Mouse (Mus musculus) neural tube, embryonic 14.5 days (tissue): ENCODE results near the gene Nfia. TPM values are rescaled to one million over a fixed set of nuclear protein-coding genes. Genes with fewer than 3 reads are reported as not detected.

Source experiments
- ATAC-seq: fragments of 200-750 bp; cut with Nextera tagmentation; 2 replicates; pipeline ENCODE4 v1.8.0; 2017; ENCODE audit warnings: low read depth, mild to moderate bottlenecking, moderate TSS enrichment, moderate library complexity
- H3K27ac ChIP-seq: fragments of 300-500 bp; sonication (generic); 2 replicates; pipeline ENCODE4 v1.5.1; 2014; ENCODE audit warnings: low read depth, mild to moderate bottlenecking, control low read depth, low read length, moderate library complexity, mixed read lengths
- H3K27me3 ChIP-seq: fragments of 300-500 bp; sonication (generic); 2 replicates; pipeline ENCODE4 v1.6.1; 2014; ENCODE audit warnings: low read length; ENCODE audit not compliant: control insufficient read depth, insufficient read depth
- H3K36me3 ChIP-seq: fragments of 300-500 bp; sonication (generic); 2 replicates; pipeline ENCODE4 v1.6.1; 2014; ENCODE audit warnings: low read length, mixed read lengths; ENCODE audit not compliant: control insufficient read depth, insufficient read depth
- H3K4me1 ChIP-seq: fragments of 300-500 bp; sonication (generic); 2 replicates; pipeline ENCODE4 v1.6.1; 2014; ENCODE audit warnings: low read length; ENCODE audit not compliant: control insufficient read depth, insufficient read depth
- H3K4me2 ChIP-seq: fragments of 300-500 bp; sonication (generic); 2 replicates; pipeline ENCODE4 v1.6.1; 2014; ENCODE audit warnings: mild to moderate bottlenecking, low read depth, low read length, control low read depth
- H3K4me3 ChIP-seq: fragments of 300-500 bp; sonication (generic); 2 replicates; pipeline ENCODE4 v1.5.1; 2014; ENCODE audit warnings: low read depth, low read length, control low read depth, mixed read lengths
- H3K9ac ChIP-seq: fragments of 300-500 bp; sonication (generic); replicated peaks from 2 replicates; pipeline ENCODE4 v1.6.1; 2014; ENCODE audit warnings: low read depth, mild to moderate bottlenecking, control low read depth, low read length, mixed read lengths
- H3K9me3 ChIP-seq: fragments of 300-500 bp; sonication (generic); 2 replicates; pipeline ENCODE4 v1.6.1; 2016; ENCODE audit warnings: low read length; ENCODE audit not compliant: control insufficient read depth
- WGBS: fragments of 180-500 bp; shearing (Covaris S2); extraction: QIAGEN DNeasy Blood & Tissue Kit; methylation state at CpG from one replicate; pipeline ENCODE4 v1.1.7; 2014; 5-methylcytosine and 5-hydroxymethylcytosine counted together
- polyA plus RNA-seq: library from polyadenylated mRNA; unstranded; fragments of >200 nt; fragmentation: Nextera tagmentation; extraction: Ambion mirVana; gene quantifications from 2 replicates; pipeline ENCODE4 v1.2.1, GENCODE M21; 2014

Gene Nfia
- polyA plus RNA-seq, 1 experiment from 2014 or later: 50.0 TPM

DNA sequence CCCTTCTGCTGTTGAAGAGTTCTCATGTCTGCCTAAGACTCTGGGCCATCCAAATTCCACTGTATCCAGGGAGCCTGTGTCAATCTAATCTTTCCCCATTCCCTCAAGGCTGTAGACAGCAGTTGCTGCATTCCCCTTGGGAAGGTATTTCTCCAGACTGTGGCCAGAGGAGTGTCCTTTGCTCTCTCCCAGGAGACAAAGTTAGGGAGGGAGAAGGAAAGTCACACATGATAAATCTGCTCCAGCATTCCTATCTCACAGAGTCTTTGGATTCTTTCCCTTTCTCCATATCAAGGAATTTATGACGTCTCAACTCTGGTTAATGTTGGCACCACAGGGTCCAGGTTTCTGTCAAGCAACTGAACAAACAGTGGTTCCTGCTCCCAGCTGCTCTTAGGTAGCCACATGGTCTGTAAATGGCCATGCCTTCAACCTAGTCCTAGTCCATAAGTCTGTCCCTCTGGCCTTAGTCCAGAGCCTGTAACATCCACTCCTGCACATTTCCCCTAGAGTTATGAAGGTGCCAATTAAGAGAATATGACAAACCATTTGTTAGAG is 370.4 kb downstream of the Nfia start:
- WGBS: 87% methylated on average over 1 of the region's 1 CpGs
- Histone ChIP-seq H3K4me2 (no peak overlapping the region), H3K36me3 (no peaks in the 10 kb centered on the region), H3K27me3 (no peaks in the 10 kb centered on the region), H3K4me1 (no peaks in the 10 kb centered on the region), H3K27ac (no peak overlapping the region), H3K4me3 (no peak overlapping the region), H3K9me3 (no peaks in the 10 kb centered on the region), H3K9ac (no peak overlapping the region)
- ATAC-seq: no peak

- WGBS: 87% methylated on average over 5 of the region's 5 CpGs
- no peak overlapping the region for H3K4me2 ChIP-seq
- H3K27ac ChIP-seq: no peak overlapping the region
- H3K4me3 ChIP-seq: no peak overlapping the region
- no peak overlapping the region for H3K9ac ChIP-seq
- no peaks in the 10 kb centered on the region for H3K27me3 ChIP-seq
- H3K4me1 ChIP-seq: no peaks in the 10 kb centered on the region
- no peak for ATAC-seq
- no peaks in the 10 kb centered on the region for H3K9me3 ChIP-seq
- no peaks in the 10 kb centered on the region for H3K36me3 ChIP-seq
Measured at GRCm38 (mm10) chr4:98150576-98150975, 378.0 kb downstream of the Nfia start.

DNA sequence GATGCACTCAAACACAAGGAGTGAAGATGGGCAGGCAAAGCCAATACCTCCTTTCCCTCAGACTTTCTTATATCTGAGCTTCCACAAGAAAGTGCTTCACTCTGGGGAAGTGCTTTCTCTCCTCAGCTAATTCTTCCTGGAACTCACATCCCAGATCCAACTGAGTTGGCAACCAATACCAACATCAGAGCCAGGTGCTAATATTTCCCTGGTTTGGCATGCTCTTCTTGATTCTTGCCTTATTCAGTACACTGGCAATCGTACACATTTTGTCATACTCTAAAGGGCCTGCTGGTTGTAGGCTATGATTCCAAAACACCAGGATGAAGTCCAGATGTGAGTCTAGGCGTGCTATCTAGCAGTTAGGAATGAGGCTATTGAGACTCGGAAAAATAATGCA is 385.4 kb downstream of the Nfia start:
- no peak overlapping the region for H3K27ac ChIP-seq
- no peaks in the 10 kb centered on the region for H3K4me1 ChIP-seq
- WGBS: 89% methylated on average over 3 of the region's 3 CpGs
- H3K27me3 ChIP-seq: no peaks in the 10 kb centered on the region
- H3K4me3 ChIP-seq: no peak overlapping the region
- H3K9me3 ChIP-seq: no peaks in the 10 kb centered on the region
- H3K36me3 ChIP-seq: no peaks in the 10 kb centered on the region
- no peak overlapping the region for H3K4me2 ChIP-seq
- ATAC-seq: no peak
- H3K9ac ChIP-seq: no peak overlapping the region

- Histone ChIP-seq H3K27ac (no peak overlapping the region), H3K4me3 (no peak overlapping the region), H3K36me3 (no peaks in the 10 kb centered on the region), H3K9ac (no peak overlapping the region), H3K9me3 (no peaks in the 10 kb centered on the region; the same call in 1 of the 2 replicates), H3K27me3 (no peaks in the 10 kb centered on the region), H3K4me2 (no peak overlapping the region), H3K4me1 (no peaks in the 10 kb centered on the region)
- ATAC-seq: no peak
- WGBS: 27% methylated on average over 3 of the region's 3 CpGs
Measured at GRCm38 (mm10) chr4:98166379-98166778, 393.8 kb downstream of the Nfia start.

Other genes starting within 250 kb of the Nfia start
- 22.6 and 24.6 TPM in 2 replicates for gene E130114P18Rik, start 5.3 kb downstream of the Nfia start, polyA plus RNA-seq